Mouse (Mus musculus): ENCODE measurements at regions not wholly inside any gene's neighbourhood (a gene's known extent, or its start where the extent isn't known, plus 50 kb on each side); places are given as distances from the start of the nearest gene placed in this dataset.

GRCm38 (mm10) chr4:131511586-131511985 is 326.5 kb downstream of the Ptpru start:
- TF ChIP-seq CTCF (conservative IDR thresholded peaks at IDR 0.05; ENCODE audit: low read length) (no peak), POU5F1 (IDR thresholded peaks at IDR 0.05; ENCODE audit: borderline replicate concordance, low read length) (no peak)

Data from E14TG2a.4 (cell line).